Mouse (Mus musculus): ENCODE data around the gene Gm38431.

Gm38431 gene

DNA sequence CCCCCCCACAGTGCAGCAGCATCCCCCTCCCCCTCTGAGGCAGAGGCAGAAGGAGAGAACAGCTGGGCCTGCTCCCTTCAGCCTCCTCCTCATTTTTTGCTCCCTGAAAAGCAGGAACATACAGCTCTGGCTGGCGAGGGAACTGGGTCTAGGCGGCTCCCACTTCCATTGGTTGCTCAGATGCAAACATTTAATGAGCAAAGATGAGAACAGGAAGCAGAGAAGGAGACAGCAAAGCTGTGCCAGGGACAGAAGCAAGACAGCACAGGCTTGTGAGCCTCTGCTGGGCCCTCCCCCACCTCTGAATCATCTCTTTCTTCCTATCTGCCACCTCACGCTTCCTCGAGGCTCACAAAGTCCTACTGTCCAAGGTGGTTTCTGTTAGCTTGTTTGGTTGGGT is 50.5 kb downstream of the Gm38431 start:
- DNase-seq (ENCODE audit: low spot score): no peak

DNA sequence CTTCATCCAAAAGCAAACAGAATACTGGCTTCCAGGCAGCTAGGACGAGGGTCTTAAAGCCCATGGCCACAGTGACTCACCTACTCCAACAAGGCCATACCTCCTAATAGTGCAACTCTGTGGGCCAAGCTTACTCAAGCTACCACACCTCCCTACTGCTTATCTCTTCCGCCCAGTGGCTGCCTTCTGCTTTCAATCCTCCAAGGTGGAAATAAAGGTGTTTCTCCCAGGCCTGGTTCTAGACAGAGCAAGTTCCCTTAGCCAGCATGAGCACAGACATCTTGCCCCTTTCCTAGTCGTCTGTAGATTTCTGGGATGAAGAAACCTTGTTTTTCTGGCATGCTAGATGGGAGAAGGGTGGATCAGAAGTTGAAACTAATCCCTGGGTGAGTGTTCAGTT is 52.0 kb downstream of the Gm38431 start:
- no peak for DNase-seq (ENCODE audit: low spot score)

GRCm38 (mm10) chr9:21037481-21037891 is 54.3 kb downstream of the Gm38431 start:
- DNase-seq (ENCODE audit: low spot score): no peak

- DNase-seq (ENCODE audit: low spot score): no peak
Observed at GRCm38 (mm10) chr9:21036666-21037065, 55.1 kb downstream of the Gm38431 start.

DNA sequence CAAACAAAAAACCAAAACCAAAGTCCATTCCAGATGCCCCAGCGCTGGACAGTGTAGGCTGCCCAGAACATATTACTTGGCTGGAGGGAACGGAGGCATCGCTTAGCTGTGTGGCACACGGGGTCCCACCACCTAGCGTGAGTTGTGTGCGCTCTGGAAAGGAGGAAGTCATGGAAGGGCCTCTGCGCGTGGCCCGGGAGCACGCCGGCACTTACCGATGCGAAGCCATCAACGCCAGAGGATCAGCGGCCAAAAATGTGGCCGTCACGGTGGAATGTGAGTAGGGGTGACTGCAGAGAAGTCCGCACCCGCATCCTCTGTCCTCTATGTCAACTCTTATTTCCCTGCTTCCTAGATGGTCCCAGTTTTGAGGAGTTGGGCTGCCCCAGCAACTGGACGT is 55.6 kb downstream of the Gm38431 start:
- no peak for DNase-seq (ENCODE audit: low spot score)

GRCm38 (mm10) chr9:21035586-21035985 is 56.2 kb downstream of the Gm38431 start:
- no peak for DNase-seq (ENCODE audit: low spot score)

GRCm38 (mm10) chr9:21034481-21035085 is 57.2 kb downstream of the Gm38431 start:
- DNase-seq (ENCODE audit: low spot score): no peak

GRCm38 (mm10) chr9:21033136-21033535 is 58.7 kb downstream of the Gm38431 start:
- DNase-seq (ENCODE audit: low spot score): no peak

- no peak for DNase-seq (ENCODE audit: low spot score)
Observed at GRCm38 (mm10) chr9:21032491-21032890, 59.3 kb downstream of the Gm38431 start.

DNA sequence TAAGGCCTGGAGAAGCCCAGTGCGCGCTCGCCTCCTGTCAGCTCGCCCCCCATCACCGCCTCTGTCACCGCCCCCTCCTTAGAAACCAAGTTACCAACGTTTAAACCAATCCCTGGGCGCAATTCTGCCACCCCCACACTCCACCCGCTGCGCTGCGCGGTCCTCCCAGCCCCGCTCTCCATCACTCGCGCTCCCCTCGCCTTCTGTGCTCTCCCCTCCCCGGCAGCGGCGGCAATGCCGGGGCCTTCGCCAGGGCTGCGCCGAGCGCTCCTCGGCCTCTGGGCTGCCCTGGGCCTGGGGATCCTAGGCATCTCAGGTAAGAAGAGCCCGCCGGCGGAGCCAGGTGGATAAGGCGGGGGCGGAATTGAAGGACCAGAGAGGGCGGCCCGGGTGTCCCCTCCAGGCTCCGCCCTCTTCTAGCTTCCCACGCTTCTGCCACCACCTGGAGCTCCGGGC is 59.9 kb downstream of the Gm38431 start, which contains the start of gene Icam5:
TSS of gene Icam5 (plus strand) at position 178 of the 456 bp plus-strand sequence.
- DNase-seq (ENCODE audit: low spot score): no peak

- no peak for DNase-seq (ENCODE audit: low spot score)
Observed at GRCm38 (mm10) chr9:21031251-21031895, 60.4 kb downstream of the Gm38431 start.

DNA sequence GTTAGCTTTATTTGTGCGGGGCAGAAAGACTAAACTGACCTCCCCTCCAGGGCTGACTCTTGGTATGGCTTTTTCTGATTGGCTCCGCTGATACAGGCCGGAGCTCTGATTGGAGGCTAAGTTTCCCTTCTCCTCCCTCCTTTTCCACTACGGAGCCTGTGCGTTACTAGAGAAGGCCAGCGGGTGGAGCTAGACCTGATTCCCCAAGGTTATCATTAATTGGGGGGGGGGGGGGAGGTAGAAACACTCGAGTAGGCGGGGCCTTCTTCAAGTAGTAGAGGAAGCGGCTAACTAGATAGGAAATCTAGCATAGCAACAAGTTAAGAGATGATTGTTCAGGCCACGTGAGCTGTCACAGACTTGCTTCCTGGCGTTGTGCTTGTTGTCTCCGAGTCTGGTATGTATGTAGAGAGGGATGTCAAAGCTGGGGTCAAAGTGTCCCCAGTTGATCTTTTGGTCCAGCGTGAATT is 61.0 kb downstream of the Gm38431 start:
- peak; percentile 67 for DNase-seq (ENCODE audit: low spot score)

- DNase-seq (ENCODE audit: low spot score): no peak
Observed at GRCm38 (mm10) chr9:21030055-21030600, 61.7 kb downstream of the Gm38431 start.

DNA sequence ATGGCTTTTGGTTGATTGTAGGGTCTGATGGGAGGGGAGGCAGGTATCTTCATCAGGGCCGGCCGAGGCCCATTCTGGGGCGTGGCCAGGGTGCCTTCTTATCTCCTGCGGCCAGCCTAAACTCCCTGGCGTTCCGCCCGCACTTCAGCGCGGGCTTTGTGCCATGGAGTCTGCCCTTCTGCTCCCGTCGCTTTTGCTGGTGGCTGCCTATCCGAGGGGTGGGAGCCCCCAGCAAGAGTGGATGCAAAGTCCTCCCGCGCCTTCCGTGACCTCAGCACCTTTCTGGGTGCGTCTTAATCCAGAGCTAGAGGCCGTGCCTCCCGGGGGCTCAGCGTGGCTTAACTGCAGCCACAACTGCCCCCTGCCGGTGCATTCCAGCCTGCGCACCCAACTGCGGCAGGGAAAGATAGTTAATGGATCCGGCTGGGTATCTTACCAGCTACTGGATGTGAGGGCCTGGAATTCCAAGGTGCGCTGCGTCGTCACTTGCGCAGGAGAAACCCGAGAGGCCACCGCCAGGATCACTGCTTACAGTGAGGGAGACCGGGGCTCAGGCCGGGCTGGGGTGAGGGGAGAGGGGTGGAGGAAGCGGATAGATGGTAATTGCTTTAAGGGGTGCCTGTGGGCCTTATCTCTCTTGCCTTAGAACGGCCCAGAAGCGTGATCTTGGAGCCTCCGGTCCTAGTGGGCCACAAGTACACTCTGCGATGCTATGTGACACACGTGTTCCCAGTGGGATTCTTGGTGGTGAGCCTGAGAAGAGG is 62.3 kb downstream of the Gm38431 start, which contains the start of gene Icam4:
TSS of gene Icam4 (plus strand) at position 83 of the 764 bp plus-strand sequence.
- no peak for DNase-seq (ENCODE audit: low spot score)

DNA sequence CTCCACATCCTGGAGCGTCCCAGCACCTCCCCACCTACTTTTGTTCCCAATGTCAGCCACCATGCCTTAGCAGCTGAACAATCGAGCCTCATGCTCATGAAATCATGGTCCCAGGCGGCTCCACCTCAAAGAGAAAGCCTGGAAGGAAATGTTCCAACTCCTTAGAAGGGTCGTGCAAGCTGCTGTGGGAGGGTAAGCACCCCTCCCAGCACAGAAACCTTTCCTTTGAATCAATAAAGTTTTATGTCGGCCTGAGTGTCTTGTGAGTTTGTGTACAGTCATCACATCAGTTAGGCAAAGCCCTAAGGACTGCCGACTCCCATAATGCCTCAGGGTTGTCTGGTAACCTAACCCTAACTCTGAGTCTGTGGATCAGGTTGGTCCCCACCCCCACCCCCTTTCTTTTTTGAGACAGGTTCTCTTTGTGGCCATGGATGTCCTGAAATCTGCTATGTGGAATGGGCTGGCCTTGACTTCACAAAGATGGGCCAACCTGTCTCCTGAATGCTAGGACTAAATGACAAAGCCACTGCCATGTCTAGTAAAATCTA is 63.2 kb downstream of the Gm38431 start:
- DNase-seq (ENCODE audit: low spot score): no peak

- no peak for DNase-seq (ENCODE audit: low spot score)
Observed at GRCm38 (mm10) chr9:21027774-21028290, 64.0 kb downstream of the Gm38431 start.

DNA sequence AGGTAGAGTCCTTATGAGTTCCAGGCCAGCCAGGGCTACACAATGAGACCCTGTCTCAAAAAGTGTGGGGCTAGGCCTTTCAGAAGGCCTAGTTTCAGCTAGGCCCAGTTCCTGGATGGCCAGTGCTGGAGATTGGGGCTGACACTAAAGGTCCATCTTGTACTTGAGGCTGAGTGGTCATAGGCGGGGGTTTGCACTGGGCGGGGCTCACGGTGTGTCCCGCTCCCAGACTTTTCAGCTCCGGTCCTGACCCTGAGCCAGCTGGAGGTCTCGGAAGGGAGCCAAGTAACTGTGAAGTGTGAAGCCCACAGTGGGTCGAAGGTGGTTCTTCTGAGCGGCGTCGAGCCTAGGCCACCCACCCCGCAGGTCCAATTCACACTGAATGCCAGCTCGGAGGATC is 64.9 kb downstream of the Gm38431 start:
- no peak for DNase-seq (ENCODE audit: low spot score)

DNA sequence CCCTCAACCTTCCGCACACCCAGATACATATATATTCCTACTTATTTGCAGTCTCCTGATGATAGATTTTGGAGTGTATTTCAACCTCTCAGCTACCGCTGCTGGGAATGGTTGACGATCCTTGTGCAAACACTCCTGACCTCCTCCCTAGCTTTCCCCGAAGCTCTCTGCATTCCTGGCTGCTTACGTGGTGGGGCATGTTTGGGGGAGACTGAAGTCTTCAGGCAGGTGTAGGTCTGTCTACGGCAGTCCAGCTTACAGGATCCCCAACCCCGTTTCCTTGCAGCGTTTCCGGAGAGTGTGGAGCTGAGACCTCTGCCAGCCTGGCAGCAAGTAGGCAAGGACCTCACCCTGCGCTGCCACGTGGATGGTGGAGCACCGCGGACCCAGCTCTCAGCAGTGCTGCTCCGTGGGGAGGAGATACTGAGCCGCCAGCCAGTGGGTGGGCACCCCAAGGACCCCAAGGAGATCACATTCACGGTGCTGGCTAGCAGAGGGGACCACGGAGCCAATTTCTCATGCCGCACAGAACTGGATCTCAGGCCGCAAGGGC is 66.5 kb downstream of the Gm38431 start:
- DNase-seq (ENCODE audit: low spot score): no peak

DNA sequence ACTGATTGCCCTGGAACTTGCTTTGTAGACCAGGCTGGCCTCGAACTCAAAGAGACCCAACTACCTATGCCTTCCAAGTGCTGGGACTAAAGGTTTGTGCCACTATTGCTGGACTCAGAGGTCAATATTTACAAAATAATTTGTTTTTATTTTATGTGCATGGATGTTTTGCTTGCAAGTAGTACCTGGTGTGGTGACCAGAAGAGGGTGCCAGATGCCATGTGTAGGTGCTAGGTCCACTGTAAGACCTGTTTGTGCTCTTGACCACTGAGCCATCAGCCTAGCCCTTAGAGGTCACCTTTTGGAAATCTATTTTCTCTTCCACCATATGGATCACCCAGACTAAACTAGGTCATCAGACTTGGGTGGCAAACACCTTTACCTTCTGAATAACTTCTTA is 69.1 kb downstream of the Gm38431 start:
- DNase-seq (ENCODE audit: low spot score): no peak

- no peak for DNase-seq (ENCODE audit: low spot score)
Observed at GRCm38 (mm10) chr9:21022288-21022687, 69.5 kb downstream of the Gm38431 start.

DNA sequence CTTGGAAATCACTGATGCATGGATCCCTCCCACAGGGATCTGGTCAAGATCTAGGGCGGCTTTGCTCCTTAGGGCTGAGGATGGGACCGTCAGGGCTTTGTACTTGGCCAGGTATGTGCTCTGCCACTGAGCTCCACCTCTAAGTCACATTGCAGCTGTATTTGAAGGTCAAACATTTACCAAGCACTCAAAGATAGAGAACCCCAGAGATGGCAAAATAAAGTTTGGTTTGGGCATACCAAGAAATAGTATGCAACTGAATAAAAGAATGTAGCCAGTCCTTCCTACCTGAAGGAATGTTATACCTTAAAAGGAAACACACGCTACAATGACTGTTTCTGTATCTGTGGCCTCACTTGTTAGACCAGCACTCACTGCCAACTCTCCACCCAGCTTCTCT is 70.4 kb downstream of the Gm38431 start:
- no peak for DNase-seq (ENCODE audit: low spot score)

- no peak for DNase-seq (ENCODE audit: low spot score)
Observed at GRCm38 (mm10) chr9:21018600-21018999, 73.2 kb downstream of the Gm38431 start.

All from urinary bladder, postnatal 10 days (tissue).